Mouse (Mus musculus) CH12.LX (cell line): Measurements from ENCODE around the gene Fam168a.

Experiments used
- CHD1 ChIP-seq: IDR thresholded peaks from 2 replicates; pipeline ENCODE4 v1.6.1; 2012; ENCODE audit warnings: low read depth, low read length, improper control_type of control experiment, inconsistent platforms
- CHD2 ChIP-seq: IDR thresholded peaks from 2 replicates; pipeline ENCODE4 v1.6.1; 2011; ENCODE audit warnings: low read length, improper control_type of control experiment
- CTCF ChIP-seq, 2 experiments: IDR thresholded peaks in 1 of 2; conservative IDR thresholded peaks in 1 of 2; 2 replicates each; pipeline ENCODE4 v1.5.1; 2011 to 2012; ENCODE audit warnings: low read depth in 2 of 2, low read length in 2 of 2, improper control_type of control experiment in 1 of 2, inconsistent platforms in 1 of 2, mild to moderate bottlenecking in 1 of 2, moderate library complexity in 1 of 2
- EP300 ChIP-seq: IDR thresholded peaks from 2 replicates; pipeline ENCODE4 v1.6.1; 2011; ENCODE audit warnings: low read length, improper control_type of control experiment
- HCFC1 ChIP-seq: IDR thresholded peaks from 2 replicates; pipeline ENCODE4 v1.6.1; 2012; ENCODE audit warnings: low read depth, mild to moderate bottlenecking, inconsistent platforms, low read length, improper control_type of control experiment
- KAT2A ChIP-seq: IDR thresholded peaks from 2 replicates; pipeline ENCODE4 v1.6.1; 2012; ENCODE audit warnings: low read length, improper control_type of control experiment, inconsistent platforms; ENCODE audit not compliant: insufficient replicate concordance
- MAFK ChIP-seq: IDR thresholded peaks from 2 replicates; pipeline ENCODE4 v1.6.1; 2011; ENCODE audit warnings: low read length, improper control_type of control experiment; ENCODE audit not compliant: insufficient replicate concordance
- MEF2A ChIP-seq: IDR thresholded peaks from 2 replicates; pipeline ENCODE4 v1.6.1; 2014; ENCODE audit warnings: low read depth, mild to moderate bottlenecking, inconsistent platforms, low read length, improper control_type of control experiment, borderline replicate concordance
- PAX5 ChIP-seq: IDR thresholded peaks from 2 replicates; pipeline ENCODE4 v1.6.1; 2012; ENCODE audit warnings: low read length, inconsistent platforms, mixed read lengths
- POLR2A ChIP-seq: IDR thresholded peaks from 2 replicates; pipeline ENCODE4 v1.6.1; 2011; ENCODE audit warnings: low read depth, mild to moderate bottlenecking, improper control_type of control experiment, low read length
- RCOR1 ChIP-seq: conservative IDR thresholded peaks from 2 replicates; pipeline ENCODE4 v1.6.1; 2012; ENCODE audit warnings: low read depth, mild to moderate bottlenecking, inconsistent platforms, low read length, improper control_type of control experiment
- SIN3A ChIP-seq: IDR thresholded peaks from 2 replicates; pipeline ENCODE4 v1.6.1; 2012; ENCODE audit warnings: low read length, improper control_type of control experiment, inconsistent platforms
- TBP ChIP-seq: conservative IDR thresholded peaks from 2 replicates; pipeline ENCODE4 v1.6.1; 2011; ENCODE audit warnings: low read depth, low read length, improper control_type of control experiment
- ZNF384 ChIP-seq: IDR thresholded peaks from 2 replicates; pipeline ENCODE4 v1.6.1; 2012; ENCODE audit warnings: low read depth, low read length, improper control_type of control experiment, inconsistent platforms

- TF ChIP-seq ZNF384 (no peak), EP300 (no peak), HCFC1 (no peak), KAT2A (no peak), MEF2A (no peak), CHD2 (no peak), PAX5 (no peak), CTCF (conservative IDR thresholded peaks at IDR 0.05 in 1 of 2, IDR thresholded peaks at IDR 0.05 in 1 of 2; ENCODE audit: low read depth in 2 of 2, low read length in 2 of 2) (no peak), MAFK (no peak), TBP (no peak), POLR2A (no peak), SIN3A (no peak), RCOR1 (no peak), CHD1 (no peak)
Measured at GRCm38 (mm10) chr7:100855300-100855699, 148.9 kb downstream of the Fam168a start.
